Mouse (Mus musculus) MEL (cell line): Measurements from ENCODE around the gene Rfk.

Source experiments
- CTCF ChIP-seq, 3 experiments: IDR thresholded peaks in 2 of 3; conservative IDR thresholded peaks in 1 of 3; 2 replicates each; pipeline ENCODE4 v1.5.1; 2011 to 2012; ENCODE audit warnings: low read length in 3 of 3, low read depth in 2 of 3, mild to moderate bottlenecking in 2 of 3, improper control_type of control experiment in 1 of 3, inconsistent platforms in 1 of 3, mixed read lengths in 1 of 3, moderate library complexity in 1 of 3; ENCODE audit not compliant: control insufficient read depth in 1 of 3, insufficient read depth in 1 of 3, poor library complexity in 1 of 3, severe bottlenecking in 1 of 3
- MYC ChIP-seq: IDR thresholded peaks from 2 replicates; pipeline ENCODE4 v1.6.1; 2011; ENCODE audit warnings: low read depth, mild to moderate bottlenecking, low read length, improper control_type of control experiment, moderate library complexity
- POLR2A ChIP-seq, 2 experiments: IDR thresholded peaks; 2 replicates each; pipeline ENCODE4 v1.6.1; 2011 to 2012; ENCODE audit warnings: low read length in 2 of 2, mild to moderate bottlenecking in 2 of 2, control low read depth in 1 of 2, improper control_type of control experiment in 1 of 2, low read depth in 1 of 2, moderate library complexity in 1 of 2; ENCODE audit not compliant: control insufficient read depth in 1 of 2, insufficient read depth in 1 of 2, poor library complexity in 1 of 2

GRCm38 (mm10) chr19:17359315-17359890 is 34.4 kb upstream of the Rfk start:
- TF ChIP-seq POLR2A (IDR thresholded peaks at IDR 0.05; ENCODE audit: control insufficient read depth in 1 of 2, insufficient read depth in 1 of 2, low read depth in 1 of 2, low read length in 2 of 2, poor library complexity in 1 of 2) (no peak), MYC (no peak), CTCF (IDR thresholded peaks at IDR 0.05 in 2 of 3, conservative IDR thresholded peaks at IDR 0.05 in 1 of 3; ENCODE audit: control insufficient read depth in 1 of 3, insufficient read depth in 1 of 3, low read depth in 2 of 3, low read length in 3 of 3, poor library complexity in 1 of 3, severe bottlenecking in 1 of 3) (no peak)
